Mouse (Mus musculus): ENCODE results near the gene Ldb3. TPM values are rescaled to one million over a fixed set of nuclear protein-coding genes. Genes with fewer than 3 reads are reported as not detected.

Ldb3 gene
- total and polyA plus RNA-seq, 2 experiments from 2014 or later = 0.90 to 2.0 TPM

DNA sequence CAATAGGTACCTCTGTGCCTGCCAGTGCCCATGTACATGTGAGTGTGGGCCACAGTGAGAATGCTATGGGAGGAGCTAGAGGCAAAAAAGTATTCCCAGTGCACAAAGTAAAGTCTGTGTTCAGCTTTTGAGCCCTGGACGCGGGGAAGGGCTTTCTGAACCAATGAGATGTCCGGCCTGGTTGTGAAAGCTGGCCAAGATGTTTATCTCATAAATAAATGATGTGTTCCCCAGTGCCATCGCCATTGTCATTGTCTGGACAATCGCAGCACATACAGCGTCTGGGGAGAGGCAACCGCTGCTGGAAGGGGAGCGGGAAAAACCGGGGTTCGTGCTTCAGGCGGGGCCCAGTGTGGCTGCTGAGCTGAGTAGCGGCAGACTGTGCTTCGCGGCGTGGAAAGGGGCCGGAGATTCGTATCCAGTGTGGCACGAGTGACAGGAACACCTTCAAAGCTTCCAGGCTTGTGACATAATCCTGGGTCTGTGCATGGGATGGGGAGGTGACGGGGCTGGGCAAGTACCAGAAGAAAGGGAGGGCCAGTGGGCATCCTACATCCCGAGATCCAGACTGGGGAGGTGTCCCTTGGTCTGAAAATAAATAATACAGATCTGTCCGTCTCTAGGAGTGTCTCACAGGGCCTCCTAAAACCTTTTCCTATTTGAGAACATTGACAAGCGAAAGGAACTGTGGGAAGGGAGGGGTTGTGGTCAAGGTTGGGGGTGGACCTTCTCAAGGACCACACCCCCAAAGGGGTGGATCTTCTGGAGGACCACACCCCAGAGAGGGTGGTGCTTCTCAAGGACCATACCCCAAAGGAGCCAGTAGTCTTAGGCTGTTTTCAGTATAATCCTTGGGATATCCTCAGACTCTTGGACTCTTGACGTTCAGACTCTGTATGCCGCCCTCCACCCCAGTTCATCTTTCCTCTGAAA, 2.5 kb upstream of the Ldb3 start:
- Histone ChIP-seq H3K9me3 (ENCODE audit: low read length) (no peaks in the 10 kb centered on the region), H3K9ac (no peak overlapping the region), H3K36me3 (ENCODE audit: insufficient read depth) (no peaks in the 10 kb centered on the region), H3K4me3 (ENCODE audit: low read depth, low read length) (no peak overlapping the region), H3K27me3 (ENCODE audit: insufficient read depth, low read length) (no peaks in the 10 kb centered on the region), H3K4me2 (ENCODE audit: low read depth) (no peak overlapping the region), H3K4me1 (ENCODE audit: insufficient read depth) (no peaks in the 10 kb centered on the region), H3K27ac (ENCODE audit: low read depth, low read length) (no peak overlapping the region)
- 60% methylated on average over 24 of the region's 24 CpGs for WGBS
- DNase-seq = no peak
- no peak for ATAC-seq
- TF ChIP-seq CTCF (IDR thresholded peaks at IDR 0.05; ENCODE audit: low read depth) = no peak

DNA sequence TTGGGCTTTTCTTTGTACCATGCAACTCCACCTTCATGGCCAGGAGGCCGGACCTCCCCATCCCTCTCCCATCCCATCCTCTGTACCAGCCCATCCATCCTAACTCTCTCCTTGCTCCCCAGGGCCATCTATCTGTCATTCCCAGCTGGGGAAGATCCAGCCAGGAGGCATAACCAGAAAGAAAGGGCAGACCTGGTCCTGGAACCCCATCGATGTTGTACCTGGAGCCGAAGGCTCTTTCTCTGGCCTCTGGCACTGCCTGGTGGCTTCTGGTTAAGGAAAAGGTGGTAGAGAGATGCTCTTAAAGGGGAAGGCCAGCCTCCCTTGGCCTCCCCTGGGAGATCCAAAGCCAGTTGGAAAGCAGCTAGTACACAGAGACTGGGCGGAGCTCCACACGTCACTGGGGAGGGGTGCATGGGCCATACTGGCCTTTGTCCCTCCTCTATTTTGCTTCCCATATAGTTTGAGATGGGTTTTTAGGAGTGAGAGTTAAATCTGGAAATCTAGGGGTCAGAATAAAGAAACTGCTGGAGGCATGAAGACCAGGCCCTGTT, 1.6 kb upstream of the Ldb3 start:
- no peak overlapping the region for H3K9ac ChIP-seq
- TF ChIP-seq CTCF (IDR thresholded peaks at IDR 0.05; ENCODE audit: low read depth) = no peak
- H3K4me3 ChIP-seq (ENCODE audit: low read depth, low read length) = no peak overlapping the region
- no peaks in the 10 kb centered on the region for H3K9me3 ChIP-seq (ENCODE audit: low read length)
- H3K36me3 ChIP-seq (ENCODE audit: insufficient read depth) = no peaks in the 10 kb centered on the region
- no peak overlapping the region for H3K4me2 ChIP-seq (ENCODE audit: low read depth)
- H3K27ac ChIP-seq (ENCODE audit: low read depth, low read length) = no peak overlapping the region
- H3K4me1 ChIP-seq (ENCODE audit: insufficient read depth) = no peaks in the 10 kb centered on the region
- WGBS = 91% methylated on average over 5 of the region's 5 CpGs
- ATAC-seq (no peak), DNase-seq (no peak)
- no peaks in the 10 kb centered on the region for H3K27me3 ChIP-seq (ENCODE audit: insufficient read depth, low read length)

- no peak for TF ChIP-seq CTCF (IDR thresholded peaks at IDR 0.05; ENCODE audit: low read depth)
- no peaks in the 10 kb centered on the region for H3K9me3 ChIP-seq (ENCODE audit: low read length)
- no peak overlapping the region for H3K4me2 ChIP-seq (ENCODE audit: low read depth)
- no peak for DNase-seq
- 87% methylated on average over 8 of the region's 8 CpGs for WGBS
- H3K4me3 ChIP-seq (ENCODE audit: low read depth, low read length) = no peak overlapping the region
- H3K36me3 ChIP-seq (ENCODE audit: insufficient read depth) = no peaks in the 10 kb centered on the region
- H3K4me1 ChIP-seq (ENCODE audit: insufficient read depth) = no peaks in the 10 kb centered on the region
- H3K9ac ChIP-seq = no peak overlapping the region
- H3K27me3 ChIP-seq (ENCODE audit: insufficient read depth, low read length) = no peaks in the 10 kb centered on the region
- no peak for ATAC-seq
- H3K27ac ChIP-seq (ENCODE audit: low read depth, low read length) = no peak overlapping the region
Measured at GRCm38 (mm10) chr14:34589185-34589713, 767 bp upstream of the Ldb3 start.

- no peaks in the 10 kb centered on the region for H3K27me3 ChIP-seq (ENCODE audit: insufficient read depth, low read length)
- 80% methylated on average over 5 of the region's 5 CpGs for WGBS
- H3K4me3 ChIP-seq (ENCODE audit: low read depth, low read length) = no peak overlapping the region
- no peaks in the 10 kb centered on the region for H3K36me3 ChIP-seq (ENCODE audit: insufficient read depth)
- no peak overlapping the region for H3K9ac ChIP-seq
- no peak overlapping the region for H3K4me2 ChIP-seq (ENCODE audit: low read depth)
- DNase-seq (no peak), ATAC-seq (no peak)
- TF ChIP-seq CTCF (IDR thresholded peaks at IDR 0.05; ENCODE audit: low read depth) = no peak
- H3K9me3 ChIP-seq (ENCODE audit: low read length) = no peaks in the 10 kb centered on the region
- no peaks in the 10 kb centered on the region for H3K4me1 ChIP-seq (ENCODE audit: insufficient read depth)
- no peak overlapping the region for H3K27ac ChIP-seq (ENCODE audit: low read depth, low read length)
Measured at GRCm38 (mm10) chr14:34588005-34588404, 477 bp downstream of the Ldb3 start.

GRCm38 (mm10) chr14:34586871-34587270, 1.6 kb downstream of the Ldb3 start:
- 92% methylated on average over 3 of the region's 3 CpGs for WGBS
- no peak for TF ChIP-seq CTCF (IDR thresholded peaks at IDR 0.05; ENCODE audit: low read depth)
- no peak for ATAC-seq

DNA sequence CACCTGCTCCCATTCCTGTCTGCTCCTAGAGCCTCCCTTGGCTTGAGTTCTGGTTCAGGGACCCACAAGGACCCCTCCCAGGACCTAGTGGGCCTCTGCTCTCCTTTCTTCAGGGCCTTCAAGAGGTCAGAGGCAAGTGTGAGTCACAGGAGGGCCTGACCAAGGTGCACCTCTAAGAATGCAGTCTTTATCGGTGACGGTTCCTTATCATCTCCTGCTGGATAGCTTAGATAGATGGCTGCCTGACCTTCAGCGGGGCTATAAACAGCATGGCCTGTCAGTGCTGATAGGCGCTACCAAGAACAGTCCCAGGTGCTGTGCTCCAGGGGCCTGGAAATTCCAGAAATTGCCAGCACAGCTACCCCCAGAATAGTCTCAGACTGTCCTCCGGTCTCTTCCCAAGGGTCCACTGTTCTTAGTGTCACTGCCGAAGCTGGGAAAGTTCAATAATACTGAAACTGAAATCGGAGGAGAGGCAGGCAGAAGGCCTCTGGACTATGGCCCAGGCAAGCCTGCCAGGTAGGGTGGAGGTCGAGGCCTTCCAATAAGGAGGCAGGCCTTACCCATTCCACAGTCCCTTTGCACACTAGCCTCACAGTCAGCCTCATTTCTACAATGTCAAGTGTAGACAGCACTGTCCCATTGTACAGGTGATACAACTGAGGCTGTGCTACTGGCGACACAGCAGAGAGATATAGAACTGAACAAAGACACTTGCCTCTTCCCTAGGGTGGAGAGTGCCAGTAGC, 3.0 kb downstream of the Ldb3 start:
- ATAC-seq (no peak), DNase-seq (no peak)
- WGBS = 90% methylated on average over 9 of the region's 9 CpGs
- Histone ChIP-seq H3K4me3 (ENCODE audit: low read depth, low read length) (no peak overlapping the region), H3K9me3 (ENCODE audit: low read length) (no peaks in the 10 kb centered on the region), H3K27me3 (ENCODE audit: insufficient read depth, low read length) (no peaks in the 10 kb centered on the region), H3K9ac (no peak overlapping the region), H3K27ac (ENCODE audit: low read depth, low read length) (no peak overlapping the region), H3K4me2 (ENCODE audit: low read depth) (no peak overlapping the region), H3K4me1 (ENCODE audit: insufficient read depth) (no peaks in the 10 kb centered on the region), H3K36me3 (ENCODE audit: insufficient read depth) (no peaks in the 10 kb centered on the region)
- TF ChIP-seq CTCF (IDR thresholded peaks at IDR 0.05; ENCODE audit: low read depth) = no peak

More at GRCm38 (mm10) chr14:34586871-34587270, 1.6 kb downstream of the Ldb3 start:
- Histone ChIP-seq H3K9me3 (ENCODE audit: low read length) (no peaks in the 10 kb centered on the region), H3K4me2 (ENCODE audit: low read depth) (no peak overlapping the region), H3K27ac (ENCODE audit: low read depth, low read length) (no peak overlapping the region), H3K27me3 (ENCODE audit: insufficient read depth, low read length) (no peaks in the 10 kb centered on the region), H3K4me1 (ENCODE audit: insufficient read depth) (no peaks in the 10 kb centered on the region), H3K4me3 (ENCODE audit: low read depth, low read length) (no peak overlapping the region), H3K36me3 (ENCODE audit: insufficient read depth) (no peaks in the 10 kb centered on the region), H3K9ac (no peak overlapping the region)
- no peak for DNase-seq
